Mouse (Mus musculus) layer of hippocampus, postnatal 36 days (tissue): ENCODE results near the gene Uqcc2. TPM values are rescaled to one million over a fixed set of nuclear protein-coding genes. Genes with fewer than 3 reads are reported as not detected.

Experiments
- DNase-seq, 2 experiments: peaks; one replicate each; pipeline ENCODE4 v3.0.0; 2022
- total RNA-seq, 2 experiments: library from RNA; stranded (reverse); gene quantifications; 2 replicates each; pipeline ENCODE4 v1.2.3; 2021

The Uqcc2 gene
- total RNA-seq = 100 to 1,000 TPM; 205 to 207 TPM

DNA sequence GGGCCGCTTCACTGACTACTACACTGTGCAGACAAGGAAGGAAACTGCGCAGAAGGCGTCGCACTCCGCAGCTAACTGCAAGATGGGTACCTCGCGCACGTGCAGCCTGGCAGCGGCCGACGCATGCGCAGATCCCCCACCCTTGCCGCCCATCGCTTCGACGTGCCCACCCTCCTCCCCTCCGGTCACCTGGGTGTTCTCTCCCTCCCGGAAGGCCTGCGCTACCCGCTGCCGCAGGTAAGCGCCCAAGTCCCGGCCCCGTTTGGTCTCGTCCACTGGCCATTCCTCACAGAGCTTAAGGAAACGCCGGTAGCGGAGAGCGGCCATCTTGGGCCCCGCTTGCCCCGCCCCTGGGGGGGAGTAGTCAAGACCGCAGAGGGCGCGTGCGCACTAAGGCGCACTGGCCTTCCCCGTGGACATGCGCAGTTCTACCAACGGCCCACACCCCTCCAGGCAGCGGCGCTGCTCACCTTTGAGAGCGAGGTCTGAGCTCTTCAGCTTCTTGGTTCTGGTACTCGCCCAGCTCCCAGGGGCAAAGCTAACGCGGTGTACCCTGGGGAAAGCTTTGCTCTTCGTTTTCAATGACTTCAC, at the start of gene Uqcc2:
Gene Uqcc2 (minus strand): TSS at position 366 of the 591 bp plus-strand sequence.
- DNase-seq = peak; percentile 96

DNA sequence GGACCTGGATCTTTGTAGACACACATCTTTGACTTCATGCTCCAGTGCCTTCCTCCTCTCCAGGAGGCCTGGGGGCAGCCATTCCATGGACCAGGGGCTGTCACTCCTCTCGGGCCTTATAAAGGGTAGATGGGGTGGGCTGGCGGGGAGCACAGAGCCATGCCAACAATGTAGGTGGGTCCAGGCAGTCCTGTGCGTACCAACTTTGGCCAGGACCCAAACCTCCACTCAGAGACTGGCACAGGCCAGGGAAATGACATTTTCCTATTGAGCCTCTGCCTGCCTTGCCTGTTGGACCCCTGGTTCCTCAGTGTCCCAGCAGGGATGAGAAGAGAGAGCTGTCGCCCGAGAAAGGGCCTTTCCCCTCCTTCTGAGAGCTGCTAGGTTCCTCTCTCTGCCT, 48.7 kb upstream of the Uqcc2 start:
- no peak for DNase-seq

DNA sequence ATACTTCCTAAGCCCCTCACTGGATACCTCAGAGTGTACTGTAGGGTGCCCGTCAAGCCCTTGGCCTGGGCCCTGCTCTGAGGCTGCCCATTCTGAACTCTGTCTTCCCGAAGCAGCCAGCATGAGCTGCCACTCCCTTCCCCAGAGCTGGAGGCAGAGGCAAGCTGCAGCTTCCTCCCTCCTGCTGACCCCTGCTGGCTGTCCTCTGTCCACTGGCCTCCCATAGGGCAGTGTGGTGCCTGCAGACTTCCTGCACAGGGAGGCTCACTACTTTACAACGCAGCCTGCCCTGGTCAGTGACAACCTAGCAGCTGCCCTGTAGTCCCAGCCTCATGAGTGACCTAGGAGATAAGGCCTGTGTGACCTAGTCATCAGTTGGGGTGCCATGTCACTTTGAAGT, 48.0 kb upstream of the Uqcc2 start:
- no peak for DNase-seq

DNA sequence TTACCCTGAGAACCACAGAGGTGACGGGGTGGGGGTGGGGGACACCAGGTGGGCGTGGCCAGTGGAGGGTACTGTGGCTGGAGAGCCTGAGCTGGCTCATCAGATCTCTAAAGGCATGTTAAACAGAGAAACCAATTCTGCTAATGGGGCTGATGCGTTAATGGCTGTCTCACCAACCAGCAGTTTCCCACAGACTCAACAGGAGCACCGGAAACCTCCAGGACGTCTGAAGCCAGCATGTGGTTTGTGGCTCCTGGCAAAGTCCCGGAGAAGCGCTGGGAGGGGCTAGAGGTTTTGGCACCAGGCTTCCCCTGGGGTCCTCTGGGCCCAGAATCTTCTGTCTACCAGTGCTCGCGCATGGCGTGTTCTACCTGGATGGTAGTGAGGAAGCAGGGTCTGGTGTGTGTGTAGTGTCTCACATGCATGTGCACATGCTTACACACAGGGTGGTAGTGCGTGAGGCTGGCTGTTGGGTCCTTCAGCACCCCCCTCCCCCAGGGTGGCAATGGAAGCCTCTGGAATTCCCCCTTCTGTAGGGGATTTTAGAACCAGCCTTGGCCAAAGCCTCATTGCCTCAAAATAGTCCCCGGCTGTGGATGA, 46.1 kb upstream of the Uqcc2 start:
- no peak for DNase-seq

DNA sequence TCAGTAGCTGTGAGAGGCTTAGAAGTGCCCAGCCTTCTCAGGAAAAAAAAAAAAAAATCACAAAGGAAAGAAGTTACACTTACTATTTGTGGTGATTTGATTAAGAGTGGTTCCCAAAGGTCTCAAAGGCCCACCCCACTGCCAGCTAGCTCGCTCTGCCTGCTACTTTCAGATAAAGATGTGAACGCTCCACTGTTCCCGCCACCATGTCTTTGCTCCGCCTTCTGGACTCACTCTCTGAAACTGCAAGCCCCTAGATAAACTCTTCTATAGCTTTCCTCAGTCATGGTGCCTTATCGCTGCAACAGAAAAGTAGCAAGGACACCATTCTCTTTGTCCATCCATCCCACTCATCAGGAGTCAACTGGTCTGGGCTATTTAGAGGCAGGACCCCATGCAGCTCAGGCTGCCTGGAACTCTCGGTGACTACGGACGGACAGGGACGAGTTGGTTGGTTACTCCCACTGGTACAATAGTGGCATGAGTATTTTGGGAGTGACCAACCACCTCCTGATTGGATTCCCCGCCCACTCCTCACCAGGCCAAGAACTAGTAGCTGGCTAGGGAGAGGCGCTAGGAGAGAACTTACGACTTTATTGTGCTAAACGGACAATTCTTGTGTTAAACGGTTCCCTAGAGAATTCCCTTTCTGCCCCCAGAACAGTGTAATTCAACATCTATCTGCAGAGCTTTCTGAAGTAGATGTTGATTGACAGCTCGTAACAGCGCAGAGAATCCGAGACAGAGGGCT, 44.9 kb upstream of the Uqcc2 start:
- DNase-seq = no peak

DNA sequence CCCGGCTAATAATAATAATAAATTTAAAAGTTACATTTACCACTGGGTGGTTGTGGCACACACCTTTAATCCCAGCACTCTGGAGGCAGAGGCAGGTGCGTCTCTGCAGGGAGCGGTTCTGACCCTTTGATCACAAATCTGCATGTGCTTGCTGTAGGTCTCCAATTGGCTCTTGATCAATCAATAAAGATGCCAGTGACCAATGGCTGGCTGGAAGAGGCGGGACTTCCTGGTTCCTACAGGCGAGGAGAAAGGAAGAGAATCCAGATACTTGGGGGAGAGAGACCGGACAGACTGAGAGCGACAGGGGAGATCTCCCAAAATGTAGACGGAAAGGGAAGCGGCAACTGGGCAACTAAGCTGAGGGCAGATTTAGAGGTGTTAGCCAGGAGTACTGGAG, 44.3 kb upstream of the Uqcc2 start:
- DNase-seq = no peak

DNA sequence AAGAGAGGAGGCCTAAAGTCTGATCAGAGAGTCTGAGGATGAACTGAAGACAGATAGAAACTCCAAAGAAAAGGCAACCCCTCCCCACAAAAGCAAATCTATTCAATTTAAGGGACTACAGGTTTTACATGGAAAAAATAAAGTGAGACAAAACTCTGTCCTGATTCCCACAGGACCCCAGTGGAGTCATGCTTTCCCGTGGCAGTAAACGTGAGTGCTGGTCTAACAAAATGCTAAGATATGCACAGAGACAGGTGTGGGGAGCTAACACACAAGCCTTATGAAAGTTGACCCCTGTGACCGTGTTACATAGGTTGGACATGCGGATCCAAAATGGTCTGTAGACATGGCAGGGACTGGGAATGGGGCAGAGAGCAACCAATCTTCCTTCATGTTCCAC, 43.0 kb upstream of the Uqcc2 start:
- DNase-seq = no peak

DNA sequence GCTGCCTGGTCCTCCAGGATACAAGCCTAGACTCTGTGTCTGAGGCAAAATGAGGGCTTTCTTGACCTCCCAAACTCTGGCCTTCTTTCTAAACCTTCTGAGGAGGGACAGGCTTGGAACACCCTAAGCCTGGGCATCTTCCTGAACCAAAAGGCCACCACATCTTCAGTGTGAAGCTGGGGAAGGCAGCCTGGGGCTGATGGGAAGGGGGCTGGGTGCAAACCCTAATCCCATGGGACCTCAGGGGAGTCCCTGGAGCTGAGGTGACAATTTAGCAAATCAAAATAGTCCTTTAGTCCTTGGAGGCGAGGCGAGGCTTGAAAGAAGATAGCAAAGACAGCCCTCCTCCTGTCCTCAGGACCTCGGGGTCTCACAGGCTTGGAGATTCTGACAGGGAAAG, 42.6 kb upstream of the Uqcc2 start:
- DNase-seq = no peak

DNA sequence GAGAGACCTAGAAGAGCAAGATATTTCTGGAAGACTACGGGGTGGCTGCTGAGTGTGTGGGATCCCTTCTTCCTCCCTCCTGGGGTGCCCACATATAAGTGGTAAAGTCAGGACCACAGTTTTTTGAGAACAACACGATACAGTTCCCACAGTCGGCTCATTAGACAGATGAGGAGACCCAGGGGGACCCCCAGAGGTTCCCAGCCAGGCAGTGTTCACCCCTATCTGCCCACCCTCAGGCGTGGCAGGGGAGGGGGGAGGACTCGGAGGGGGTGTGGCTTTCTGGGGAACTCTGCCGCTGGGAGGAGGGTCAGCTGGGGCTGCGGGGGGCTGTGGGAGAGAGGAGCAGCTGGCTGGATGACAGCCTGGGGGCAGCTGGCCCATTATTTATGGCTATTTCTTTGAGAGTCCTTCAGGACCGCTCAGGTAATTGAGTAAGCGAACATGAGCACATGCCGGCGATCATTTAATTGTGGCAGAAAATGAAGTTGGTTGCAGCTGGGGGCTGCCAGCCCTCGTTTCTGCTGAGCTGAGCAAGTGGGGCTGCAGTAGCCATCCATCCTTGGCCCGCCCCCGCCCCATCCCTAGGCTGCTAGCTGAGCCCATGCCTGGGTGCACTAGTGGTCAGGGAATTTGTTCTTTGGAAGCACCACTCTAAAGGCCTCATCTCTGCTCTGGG, 41.6 kb upstream of the Uqcc2 start:
- no peak for DNase-seq

DNA sequence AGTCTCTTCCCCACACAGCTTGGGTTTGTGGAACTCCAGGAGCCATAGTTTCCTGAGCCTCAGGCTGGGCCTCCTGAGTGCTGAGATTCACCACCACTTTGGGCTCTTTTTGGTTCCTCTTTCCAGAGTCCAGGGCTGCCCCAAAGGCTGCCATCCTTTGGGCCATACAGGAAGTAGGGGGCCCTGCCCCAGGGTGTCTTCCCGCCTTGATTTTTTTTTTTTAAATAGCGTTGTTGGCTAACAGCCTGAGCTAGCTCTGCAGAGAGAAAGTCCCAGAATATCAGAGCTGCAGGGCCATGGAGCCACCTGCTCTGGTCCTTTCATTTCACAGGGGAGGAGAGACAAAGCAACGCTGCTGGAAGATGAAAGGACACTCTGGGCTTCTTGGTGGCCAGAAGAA, 40.0 kb upstream of the Uqcc2 start:
- no peak for DNase-seq

DNA sequence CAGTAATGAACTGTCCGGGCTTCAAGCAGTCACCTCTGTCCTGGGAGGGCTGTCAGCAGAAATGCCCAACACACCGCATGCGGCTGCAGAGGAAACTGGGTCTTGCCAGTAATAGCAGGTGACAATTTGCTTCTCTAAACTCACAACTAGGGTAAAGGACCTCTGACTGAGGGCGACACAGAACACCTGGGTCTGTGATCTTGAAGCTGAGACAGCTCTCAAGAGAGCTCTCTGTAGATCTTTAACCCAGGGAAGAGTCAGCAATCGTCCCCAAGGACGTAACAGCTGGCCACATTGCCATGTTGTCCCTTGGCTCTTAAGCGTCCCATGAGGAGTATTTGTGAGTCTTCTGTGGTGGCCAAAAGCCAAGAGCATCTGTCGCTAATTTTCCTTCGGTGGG, 38.7 kb upstream of the Uqcc2 start:
- DNase-seq = no peak

DNA sequence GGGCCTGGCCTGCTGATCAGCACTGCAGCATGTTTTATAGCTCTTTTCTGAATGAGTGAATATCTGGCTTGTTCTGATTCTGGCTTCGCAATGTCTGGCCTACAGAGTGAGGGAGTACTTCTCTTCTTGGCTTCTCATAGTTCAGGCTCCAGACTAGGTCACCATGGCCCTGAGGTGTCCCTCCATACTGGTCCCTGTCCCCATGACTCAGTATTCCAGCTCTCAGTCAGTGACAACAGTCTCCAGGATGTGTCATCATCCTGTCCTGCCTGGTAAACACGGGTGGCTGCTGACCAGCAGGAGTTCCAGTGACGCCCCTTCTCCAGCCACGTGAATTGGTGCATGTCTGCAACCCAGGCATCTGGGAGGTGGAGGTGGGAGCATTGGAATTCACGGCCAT, 37.4 kb upstream of the Uqcc2 start:
- no peak for DNase-seq

DNA sequence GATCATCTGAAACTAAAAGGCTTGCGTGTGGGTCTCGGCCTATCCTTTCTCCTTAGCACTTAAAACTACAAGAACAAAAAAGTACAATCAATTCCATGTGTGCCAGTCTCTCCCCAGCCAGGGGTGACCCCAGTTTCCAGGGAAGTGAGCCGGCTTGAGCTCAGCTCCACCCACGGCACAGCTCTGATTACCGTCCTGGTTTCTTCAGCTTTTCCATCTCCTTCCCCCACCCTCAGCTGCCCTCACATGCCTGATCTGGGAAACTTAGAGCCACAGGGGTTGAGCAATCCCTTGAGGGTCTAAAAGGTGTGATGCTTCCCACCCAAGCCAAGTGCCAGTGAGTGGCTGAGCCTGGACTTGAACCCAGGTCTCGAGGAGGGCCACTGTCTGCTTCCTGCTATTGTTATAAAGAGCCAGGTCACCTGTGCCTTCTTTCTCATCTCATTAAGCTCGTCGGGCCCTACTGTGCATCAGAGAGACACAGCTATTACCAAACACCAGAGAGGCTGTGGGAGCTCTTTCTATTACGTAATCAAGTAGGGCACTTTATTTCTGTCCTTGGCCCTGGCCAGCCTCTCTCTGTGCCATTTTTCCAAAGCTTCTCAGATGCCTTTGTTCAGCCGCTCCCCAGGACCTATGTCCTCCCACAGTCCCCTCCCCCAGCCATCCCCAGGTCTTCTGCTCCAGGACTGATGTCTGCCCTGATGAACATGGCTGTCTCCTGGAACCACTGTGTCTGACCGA, 36.4 kb upstream of the Uqcc2 start:
- DNase-seq = no peak

DNA sequence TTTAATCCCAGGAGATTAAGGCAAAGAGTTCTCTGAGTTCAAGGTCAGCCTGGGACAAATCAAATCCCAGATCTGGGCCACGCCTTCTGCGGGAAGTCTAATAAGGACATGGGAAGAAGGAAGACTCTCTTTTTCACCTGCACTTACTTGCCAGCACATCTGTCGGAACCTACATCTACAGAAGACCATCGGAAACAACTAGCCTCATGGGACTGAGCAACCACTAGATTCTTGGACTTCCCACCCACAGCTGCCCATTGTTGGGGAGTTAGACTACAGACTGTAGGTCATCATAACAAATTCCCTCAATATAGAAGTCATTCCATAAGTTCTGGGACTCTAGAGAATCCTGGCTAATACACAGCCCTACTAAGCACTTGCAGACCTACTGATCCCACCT, 34.9 kb upstream of the Uqcc2 start:
- DNase-seq = no peak

DNA sequence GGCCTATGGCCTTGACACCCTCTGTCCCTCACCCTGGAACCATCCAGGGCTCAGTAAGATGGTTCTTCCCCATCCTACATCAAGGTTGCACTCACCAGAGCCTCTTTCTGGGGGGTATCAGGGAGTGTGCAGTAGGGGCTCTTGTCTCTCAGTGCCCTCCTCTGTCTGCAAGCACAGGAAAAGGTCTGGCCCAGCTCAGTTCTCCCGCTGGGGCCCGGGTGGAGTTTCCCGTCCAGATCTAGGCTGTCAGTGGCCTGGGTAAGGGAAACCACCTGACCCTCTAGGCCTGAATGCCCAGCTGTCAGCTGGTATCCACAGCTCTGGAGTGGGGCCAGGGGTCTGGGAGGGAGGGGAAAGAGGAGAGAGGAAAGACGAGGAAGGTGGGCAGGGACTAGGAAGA, 33.8 kb upstream of the Uqcc2 start, which contains the start of gene Ip6k3:
Gene Ip6k3 (minus strand): TSS at position 251 of the 400 bp plus-strand sequence.
- DNase-seq = no peak

DNA sequence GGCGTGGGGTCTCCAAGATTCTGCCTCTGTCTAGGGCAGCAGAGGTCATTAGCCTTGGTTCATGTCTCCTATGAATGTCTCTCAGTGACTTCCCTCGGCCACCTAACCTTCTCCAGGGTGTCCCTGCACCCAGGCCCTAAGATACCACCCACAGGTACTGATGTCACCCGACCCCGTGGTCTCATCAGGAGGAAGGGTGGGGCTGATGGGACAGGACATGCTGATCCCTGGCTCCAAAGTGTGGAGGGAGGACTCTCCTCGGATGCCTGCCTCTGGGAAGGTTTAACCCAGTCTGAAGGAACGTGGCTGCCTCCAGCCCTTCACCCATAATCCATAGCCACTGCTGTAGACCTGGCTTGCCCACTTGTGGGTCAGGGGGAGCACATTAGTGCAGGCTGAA, 33.2 kb upstream of the Uqcc2 start:
- DNase-seq = no peak

DNA sequence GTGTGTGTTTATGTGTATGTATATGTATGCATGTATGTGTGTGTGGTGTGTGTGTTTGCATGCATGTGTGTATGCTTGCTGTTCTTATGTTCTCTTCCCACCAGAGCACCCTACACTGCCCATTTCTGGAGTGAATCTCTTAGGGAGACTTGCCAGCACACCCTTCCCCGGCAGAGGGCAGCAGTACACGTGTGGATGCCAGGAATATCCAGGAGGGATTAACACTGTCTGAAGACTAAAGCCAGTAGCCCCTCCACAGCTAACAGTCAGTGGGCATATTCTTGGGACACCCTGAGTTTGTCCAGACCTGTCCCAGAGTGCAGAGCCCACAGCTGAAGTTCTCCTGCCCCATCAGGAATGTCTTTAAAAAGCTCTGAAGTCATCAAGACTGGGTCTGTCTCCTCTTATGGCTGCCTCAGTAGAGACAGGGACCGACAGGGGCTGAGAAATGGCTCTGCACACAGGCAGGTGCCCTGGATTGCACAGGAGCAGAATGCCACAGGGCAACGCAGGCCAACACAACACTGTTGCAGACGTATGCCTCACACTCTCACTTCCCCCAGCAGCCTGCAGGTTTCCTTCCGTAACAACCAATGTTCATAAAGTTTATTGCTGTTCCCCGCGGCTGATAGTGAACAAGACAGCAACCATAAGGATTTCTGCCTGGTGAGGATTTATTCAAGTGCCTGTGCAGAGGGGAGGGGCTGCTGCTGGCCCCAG, 31.5 kb upstream of the Uqcc2 start:
- no peak for DNase-seq

DNA sequence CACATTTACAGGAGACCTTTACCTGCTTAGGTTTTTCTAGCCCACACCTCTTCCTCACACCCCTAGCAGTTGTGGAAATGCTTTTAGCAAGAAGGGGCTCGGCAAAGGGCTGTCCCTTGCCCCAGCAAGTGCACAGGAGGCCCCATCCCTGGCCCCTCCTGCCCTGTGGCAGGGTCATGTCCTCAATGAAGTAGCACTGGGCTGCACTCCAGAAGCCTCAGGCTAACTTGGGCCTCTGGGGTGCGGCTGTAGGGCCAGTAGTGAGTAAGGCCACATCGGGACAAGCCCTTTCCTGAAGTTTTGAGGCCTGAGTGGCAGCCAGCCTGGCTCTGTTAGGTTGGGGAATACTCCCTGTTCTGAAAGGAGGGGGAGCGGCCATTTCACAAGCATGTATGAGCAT, 27.2 kb upstream of the Uqcc2 start:
- DNase-seq = no peak

DNA sequence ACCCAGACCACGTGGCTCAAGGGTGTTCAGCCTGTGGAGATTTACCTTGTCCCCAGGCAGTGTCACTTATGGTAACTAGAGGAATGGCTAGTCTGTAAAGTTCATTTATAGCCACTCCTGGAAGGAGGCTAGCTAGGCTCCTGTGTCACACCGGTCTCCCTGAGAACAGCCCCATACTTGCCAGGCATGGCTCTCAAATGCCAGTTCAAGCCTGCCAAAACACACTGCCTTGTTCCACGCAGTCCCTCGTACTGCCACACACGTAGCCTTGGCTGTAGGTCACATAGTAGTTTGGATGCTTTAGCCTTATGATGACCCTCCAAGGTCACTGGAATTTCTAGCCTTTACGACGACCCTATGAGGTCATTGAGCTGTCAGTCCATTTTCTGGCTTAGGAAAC, 25.5 kb upstream of the Uqcc2 start:
- DNase-seq = no peak

DNA sequence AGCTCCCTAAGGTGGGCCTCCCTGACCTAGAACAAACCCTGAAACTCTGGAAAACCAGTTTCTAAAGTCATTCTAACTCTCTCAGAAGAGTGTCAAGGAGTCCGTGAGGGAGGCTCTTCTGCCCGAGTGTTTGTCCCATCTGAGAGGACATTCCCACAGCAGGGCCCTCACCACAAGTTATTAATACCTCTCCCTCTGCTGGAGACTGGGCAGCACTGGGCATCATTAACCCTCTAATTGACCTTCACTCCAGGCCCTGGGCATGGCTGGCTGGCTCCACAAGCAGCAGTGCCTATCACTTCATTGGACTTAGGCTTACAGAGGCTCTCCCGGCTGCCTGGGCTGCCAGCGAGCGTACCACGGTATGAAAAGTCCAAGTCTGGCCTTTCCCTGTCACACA, 24.7 kb upstream of the Uqcc2 start:
- no peak for DNase-seq

DNA sequence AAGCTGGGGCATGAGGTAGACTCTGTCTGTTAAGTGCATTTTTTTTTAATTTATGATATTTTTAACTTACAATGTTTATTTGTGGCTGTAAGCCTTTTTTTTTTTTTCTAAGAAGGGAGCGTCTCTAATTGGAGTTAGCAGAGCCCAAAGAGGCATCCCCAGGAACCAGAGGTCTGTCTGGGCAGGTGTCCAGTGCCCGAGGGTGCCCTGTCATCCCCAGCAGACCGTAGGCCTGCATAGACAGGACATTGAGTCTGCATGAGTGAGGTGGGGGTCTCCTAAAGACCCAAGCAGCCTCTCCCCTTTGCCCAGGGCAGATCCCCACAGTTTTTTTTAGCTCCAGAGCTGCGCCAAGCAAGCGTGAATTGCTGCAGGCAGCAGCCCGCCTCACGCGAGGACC, 22.0 kb upstream of the Uqcc2 start:
- no peak for DNase-seq

DNA sequence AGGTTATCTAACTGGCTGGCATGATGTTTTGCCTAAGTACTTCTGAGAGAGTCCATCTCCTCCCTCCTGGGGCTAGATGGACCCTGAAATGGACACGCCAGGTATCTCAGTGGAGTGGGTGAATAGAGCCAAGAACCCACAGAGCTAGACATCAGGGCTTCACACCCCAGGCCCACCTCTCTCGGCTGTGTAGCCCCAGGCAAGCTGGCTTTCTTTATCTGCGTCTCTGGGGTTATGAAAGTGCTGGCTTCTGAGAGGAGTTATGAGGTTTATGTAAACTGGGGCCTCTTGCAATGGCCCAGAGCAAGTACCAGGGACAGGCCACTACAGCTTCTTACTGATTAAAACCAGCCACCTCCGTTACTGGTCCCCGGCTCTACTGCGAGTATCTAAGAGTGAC, 21.2 kb upstream of the Uqcc2 start:
- DNase-seq = no peak
